Mouse (Mus musculus) midbrain, embryonic 14.5 days (tissue): ENCODE results near the gene Sgcg. TPM values are rescaled to one million over a fixed set of nuclear protein-coding genes. Genes with fewer than 3 reads are reported as not detected.

ENCODE experiments used
- ATAC-seq: fragments of 200-750 bp; cut with Nextera tagmentation; 2 replicates; pipeline ENCODE4 v1.8.0; 2017; ENCODE audit warnings: moderate number of reproducible peaks, moderate library complexity; ENCODE audit not compliant: low FRiP score, low TSS enrichment
- DNase-seq: peaks from one replicate; pipeline ENCODE4 v3.0.0-alpha.2; 2015
- H3K27ac ChIP-seq: fragments of 300-500 bp; sonication (generic); replicated peaks from 2 replicates; pipeline ENCODE4 v1.5.1; 2014; ENCODE audit warnings: mild to moderate bottlenecking, low read depth, low read length, moderate library complexity
- H3K27me3 ChIP-seq: fragments of 300-500 bp; sonication (generic); 2 replicates; pipeline ENCODE4 v1.6.1; 2014; ENCODE audit warnings: low read length, control low read depth, mixed read lengths; ENCODE audit not compliant: control insufficient read depth, insufficient read depth
- H3K36me3 ChIP-seq: fragments of 300-500 bp; sonication (generic); 2 replicates; pipeline ENCODE4 v1.6.1; 2014; ENCODE audit warnings: low read length, control low read depth; ENCODE audit not compliant: control insufficient read depth, insufficient read depth
- H3K4me1 ChIP-seq: fragments of 300-500 bp; sonication (generic); 2 replicates; pipeline ENCODE4 v1.6.1; 2014; ENCODE audit warnings: mild to moderate bottlenecking, antibody characterized with exemption, low read length, control low read depth; ENCODE audit not compliant: control insufficient read depth, insufficient read depth
- H3K4me2 ChIP-seq: fragments of 300-500 bp; sonication (generic); 2 replicates; pipeline ENCODE4 v1.6.1; 2014; ENCODE audit warnings: mild to moderate bottlenecking, low read length, moderate library complexity
- H3K4me3 ChIP-seq: fragments of 300-500 bp; sonication (generic); replicated peaks from 2 replicates; pipeline ENCODE4 v1.5.1; 2014; ENCODE audit warnings: low read depth, low read length
- H3K9ac ChIP-seq: fragments of 300-500 bp; sonication (generic); replicated peaks from 2 replicates; pipeline ENCODE4 v1.6.1; 2014; ENCODE audit warnings: mild to moderate bottlenecking, low read length, moderate library complexity
- H3K9me3 ChIP-seq: fragments of 300-500 bp; sonication (generic); 2 replicates; pipeline ENCODE4 v1.6.1; 2016; ENCODE audit warnings: low read length, control low read depth, mixed read lengths; ENCODE audit not compliant: control insufficient read depth
- WGBS: fragments of 180-500 bp; shearing (Covaris S2); extraction: QIAGEN DNeasy Blood & Tissue Kit; methylation state at CpG from one replicate; pipeline ENCODE4 v1.1.7; 2014; 5-methylcytosine and 5-hydroxymethylcytosine counted together
- polyA plus RNA-seq: library from polyadenylated mRNA; unstranded; fragments of >200 nt; fragmentation: Nextera tagmentation; extraction: Ambion mirVana; gene quantifications from 2 replicates; pipeline ENCODE4 v1.2.1, GENCODE M21; 2014

Sgcg gene
- not detected in 2 replicates for polyA plus RNA-seq

DNA sequence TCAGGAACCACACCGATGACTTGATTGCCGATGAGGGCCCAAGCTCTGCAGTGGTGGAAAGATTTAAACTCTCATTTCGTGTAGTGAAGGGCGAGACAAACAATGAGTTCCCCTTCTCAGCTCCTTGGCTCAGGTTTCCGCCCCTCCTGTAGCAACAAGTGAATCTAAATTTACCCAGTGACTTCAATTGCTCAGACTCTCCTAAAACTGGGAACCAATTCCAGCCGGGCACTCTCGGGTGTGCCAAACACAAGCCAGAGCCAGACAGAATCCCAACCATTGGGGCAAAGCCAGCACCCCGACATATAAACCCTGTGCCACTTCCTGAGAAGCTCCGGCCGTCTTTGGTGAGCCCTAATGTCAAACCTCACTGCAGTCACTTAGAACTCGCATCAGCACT lies at the start of gene Sgcg:
TSS of gene Sgcg (minus strand) at position 139 of the 400 bp plus-strand sequence.
- Histone ChIP-seq H3K9me3 (no peaks in the 10 kb centered on the region), H3K4me1 (no peaks in the 10 kb centered on the region), H3K4me2 (no peak within 1 kb of the TSS), H3K4me3 (no peak within 1 kb of the TSS), H3K27ac (no peak within 1 kb of the TSS), H3K27me3 (no peaks in the 10 kb centered on the region), H3K9ac (no peak within 1 kb of the TSS), H3K36me3 (no peaks in the 10 kb centered on the region)
- DNase-seq, result no peak
- no peak for ATAC-seq
- whole genome bisulfite sequencing, result 75% methylated on average over 11 of the region's 11 CpGs

DNA sequence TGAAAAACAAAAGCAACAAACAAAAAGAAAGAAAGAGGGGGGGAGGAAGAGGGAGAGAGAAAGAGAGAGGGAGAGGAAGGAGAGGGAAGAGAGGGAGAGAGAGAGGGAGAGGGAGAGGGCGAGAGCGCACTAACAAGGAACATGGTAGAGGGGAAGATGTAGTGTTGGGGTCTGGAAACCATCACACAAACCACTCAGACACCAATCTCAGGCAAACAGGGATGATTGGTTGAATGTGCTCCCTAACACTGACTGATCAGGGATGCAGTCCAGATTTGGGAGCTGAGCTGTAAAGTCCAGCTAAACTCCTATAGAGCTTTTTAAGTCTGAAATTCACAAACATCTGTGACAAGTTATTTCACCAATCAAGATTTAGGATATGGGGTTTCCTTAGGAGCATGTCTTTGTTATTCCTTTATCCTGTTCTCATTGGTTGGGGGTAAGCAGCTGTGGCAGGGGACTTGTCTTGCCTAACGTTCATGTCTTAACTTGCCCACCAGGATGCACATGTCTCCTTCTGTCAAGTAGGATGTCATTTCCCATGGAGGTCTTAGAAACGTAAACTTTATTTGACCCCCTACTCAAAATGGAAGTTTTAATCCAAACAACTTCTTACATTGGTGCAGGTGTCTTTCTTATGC lies 45.8 kb upstream of the Sgcg start:
- Histone ChIP-seq H3K36me3 (no peaks in the 10 kb centered on the region), H3K4me1 (no peaks in the 10 kb centered on the region), H3K4me2 (no peak overlapping the region), H3K9me3 (no peaks in the 10 kb centered on the region), H3K9ac (no peak overlapping the region), H3K27ac (no peak overlapping the region), H3K4me3 (no peak overlapping the region), H3K27me3 (no peaks in the 10 kb centered on the region)
- DNase-seq (no peak), ATAC-seq (no peak)
- WGBS, result 79% methylated on average over 4 of the region's 4 CpGs

DNA sequence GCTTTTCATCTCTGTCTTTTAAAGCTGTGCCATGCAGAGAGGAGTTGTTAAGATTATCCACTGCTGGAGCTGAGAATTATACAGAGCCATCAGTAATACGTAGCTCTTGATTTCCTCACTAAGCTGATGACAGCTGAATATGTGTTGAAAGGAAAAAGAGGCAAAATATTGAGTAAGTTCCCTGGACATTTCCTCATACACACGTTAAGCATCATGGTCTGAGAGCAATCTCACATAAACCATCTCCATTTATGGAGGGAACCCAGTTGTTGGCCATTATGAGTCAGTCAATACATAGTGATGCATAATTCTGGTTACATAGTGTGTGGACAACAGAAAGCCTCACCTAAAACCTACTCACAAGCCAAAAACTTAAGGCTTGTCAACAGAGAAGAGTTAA lies 44.1 kb upstream of the Sgcg start:
- Histone ChIP-seq H3K36me3 (no peaks in the 10 kb centered on the region), H3K4me3 (no peak overlapping the region), H3K9me3 (no peaks in the 10 kb centered on the region), H3K27ac (no peak overlapping the region), H3K27me3 (no peaks in the 10 kb centered on the region), H3K9ac (no peak overlapping the region), H3K4me2 (no peak overlapping the region), H3K4me1 (no peaks in the 10 kb centered on the region)
- ATAC-seq, result no peak
- 89% methylated on average over 2 of the region's 2 CpGs for WGBS
- DNase-seq, result no peak

DNA sequence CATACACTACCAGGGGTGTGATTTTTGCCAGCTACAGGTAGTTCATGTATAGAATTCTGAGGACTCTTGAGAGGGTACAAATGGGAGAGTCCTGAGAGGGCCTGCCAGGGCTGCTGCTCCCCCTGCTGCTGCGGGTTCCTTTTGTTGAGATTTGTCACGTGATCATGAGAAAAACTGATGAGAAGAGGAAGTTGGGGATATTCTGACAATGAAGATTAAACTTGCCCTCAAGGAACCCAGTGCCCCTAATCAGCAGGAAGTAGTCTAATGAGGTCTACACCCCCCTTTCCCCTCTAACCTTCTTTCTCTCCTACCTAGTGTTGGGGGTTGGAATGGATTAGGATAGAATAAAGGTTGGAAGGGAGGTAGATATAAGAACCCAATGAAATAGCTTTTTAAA lies 43.0 kb upstream of the Sgcg start:
- no peaks in the 10 kb centered on the region for H3K27me3 ChIP-seq
- no peak overlapping the region for H3K27ac ChIP-seq
- H3K36me3 ChIP-seq, result no peaks in the 10 kb centered on the region
- H3K4me2 ChIP-seq, result no peak overlapping the region
- ATAC-seq (no peak), DNase-seq (no peak)
- no peaks in the 10 kb centered on the region for H3K9me3 ChIP-seq
- 63% methylated on average over 2 of the region's 2 CpGs for WGBS
- H3K4me3 ChIP-seq, result no peak overlapping the region
- H3K9ac ChIP-seq, result no peak overlapping the region
- H3K4me1 ChIP-seq, result no peaks in the 10 kb centered on the region

DNA sequence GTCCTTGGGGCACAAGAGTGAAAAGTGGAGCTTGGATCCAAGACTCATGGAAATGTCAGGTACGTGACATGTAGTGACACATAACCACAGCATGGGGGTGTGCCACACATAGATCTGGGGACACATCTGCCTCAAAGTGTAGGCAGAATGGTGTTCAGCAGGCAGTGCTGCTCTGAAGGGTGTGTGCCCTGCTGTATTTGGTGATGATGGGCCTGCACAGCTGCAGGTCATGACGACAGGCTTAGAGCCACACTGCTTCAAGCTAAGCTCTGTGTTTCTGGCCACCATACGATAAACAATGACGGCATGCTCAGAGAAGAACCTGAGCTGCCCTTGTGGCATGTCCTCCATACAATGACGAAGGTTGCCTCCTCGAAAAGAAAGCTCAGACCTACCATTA lies 41.5 kb upstream of the Sgcg start:
- H3K4me3 ChIP-seq, result no peak overlapping the region
- H3K9me3 ChIP-seq, result no peaks in the 10 kb centered on the region
- WGBS, result 89% methylated on average over 6 of the region's 6 CpGs
- ATAC-seq (no peak), DNase-seq (no peak)
- H3K27ac ChIP-seq, result no peak overlapping the region
- H3K4me1 ChIP-seq, result no peaks in the 10 kb centered on the region
- H3K4me2 ChIP-seq, result no peak overlapping the region
- no peak overlapping the region for H3K9ac ChIP-seq
- no peaks in the 10 kb centered on the region for H3K36me3 ChIP-seq
- H3K27me3 ChIP-seq, result no peaks in the 10 kb centered on the region

DNA sequence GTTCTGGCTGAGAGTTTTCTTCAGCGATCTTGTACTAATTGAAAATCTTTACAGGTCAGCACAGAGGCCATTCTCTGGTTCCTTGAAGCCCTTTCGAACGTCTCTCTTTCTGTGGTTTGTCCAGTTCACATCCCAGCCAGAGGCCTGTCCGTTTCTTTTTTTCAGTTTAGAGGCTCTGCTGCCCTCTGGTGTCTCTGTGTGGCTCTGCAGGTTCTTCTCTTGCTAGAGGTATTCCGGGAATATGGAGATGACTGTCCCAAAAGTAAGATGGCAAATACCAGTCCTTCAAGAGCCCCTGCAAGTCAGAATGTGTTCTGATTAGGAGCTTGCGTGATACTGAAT lies 36.4 kb upstream of the Sgcg start:
- DNase-seq (peak; percentile 81), ATAC-seq (no peak)
- Histone ChIP-seq H3K4me1 (no peaks in the 10 kb centered on the region), H3K4me2 (no peak overlapping the region), H3K4me3 (no peak overlapping the region), H3K27me3 (no peaks in the 10 kb centered on the region), H3K9ac (no peak overlapping the region), H3K9me3 (no peaks in the 10 kb centered on the region), H3K27ac (no peak overlapping the region), H3K36me3 (no peaks in the 10 kb centered on the region)
- WGBS, result 12% methylated on average over 6 of the region's 6 CpGs

DNA sequence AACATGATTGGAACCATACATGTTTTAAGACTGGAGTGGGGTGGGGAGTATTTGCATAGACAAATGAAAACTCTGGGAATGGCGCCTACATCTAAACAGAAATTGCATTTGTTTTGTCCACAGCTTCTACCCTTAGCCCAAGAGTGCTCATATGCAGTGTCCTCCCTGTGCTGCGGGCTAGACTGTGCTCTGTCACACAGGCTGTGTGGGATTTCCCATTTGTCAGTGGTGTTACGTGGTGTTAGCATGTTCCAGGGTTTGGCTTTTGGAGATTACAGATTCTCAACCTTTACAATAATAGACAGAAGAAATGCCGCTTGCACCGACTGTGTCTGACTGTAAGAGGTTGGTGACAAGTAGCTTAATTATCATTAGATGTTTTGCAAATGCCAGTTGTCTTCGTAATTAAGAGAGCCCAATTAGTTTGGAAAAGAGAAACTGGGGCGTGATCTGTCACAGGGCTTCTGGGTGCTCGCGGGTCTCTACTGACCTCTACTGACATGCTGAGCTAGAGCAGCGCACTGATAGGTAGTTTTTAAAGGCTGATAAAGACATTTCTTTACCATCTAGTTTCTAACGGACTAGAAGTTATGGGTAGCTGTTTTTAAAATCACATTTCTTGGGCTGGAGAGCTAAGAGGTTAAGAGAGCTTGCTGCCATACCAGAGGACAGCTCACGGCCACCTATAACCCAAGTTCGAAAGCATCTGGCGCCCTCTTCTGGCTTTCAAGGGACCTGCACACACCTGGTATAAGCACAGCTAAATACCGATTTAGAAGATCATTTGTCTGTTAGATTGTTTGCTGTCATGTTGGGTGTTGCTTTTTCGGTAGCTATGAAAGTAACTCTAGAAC lies 35.8 kb upstream of the Sgcg start:
- DNase-seq (peak; percentile 73), ATAC-seq (no peak)
- Histone ChIP-seq H3K4me2 (no peak overlapping the region), H3K27ac (no peak overlapping the region), H3K4me3 (no peak overlapping the region), H3K4me1 (no peaks in the 10 kb centered on the region), H3K36me3 (no peaks in the 10 kb centered on the region), H3K9ac (no peak overlapping the region), H3K27me3 (no peaks in the 10 kb centered on the region), H3K9me3 (no peaks in the 10 kb centered on the region)
- WGBS, result 51% methylated on average over 16 of the region's 16 CpGs

DNA sequence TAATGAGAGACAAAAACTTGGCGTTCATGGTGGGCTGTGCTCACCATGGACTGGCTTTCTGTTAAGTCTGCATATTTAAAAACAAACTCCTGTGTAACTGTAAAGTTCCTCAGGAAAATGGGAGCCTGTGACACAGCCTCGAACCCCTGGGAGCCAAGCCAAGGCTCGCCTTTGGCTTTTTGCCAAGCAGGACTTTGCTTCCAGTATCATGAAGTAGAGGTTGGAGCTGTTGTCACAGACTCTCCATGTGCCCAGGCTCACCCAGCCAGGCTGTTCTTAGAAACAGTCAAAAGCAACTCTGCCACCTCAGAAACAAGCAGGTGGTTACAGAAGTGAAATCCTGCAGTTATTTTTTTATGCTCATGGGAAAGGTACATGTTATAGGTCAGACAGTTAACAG lies 32.4 kb upstream of the Sgcg start:
- Histone ChIP-seq H3K36me3 (no peaks in the 10 kb centered on the region), H3K4me3 (no peak overlapping the region), H3K4me1 (no peaks in the 10 kb centered on the region), H3K27me3 (no peaks in the 10 kb centered on the region), H3K9ac (no peak overlapping the region), H3K27ac (no peak overlapping the region), H3K9me3 (no peaks in the 10 kb centered on the region), H3K4me2 (no peak overlapping the region)
- 69% methylated on average over 3 of the region's 3 CpGs for WGBS
- no peak for ATAC-seq
- DNase-seq, result peak; percentile 9
